Mouse (Mus musculus) liver, embryonic 14.5 days (tissue): Measurements from ENCODE around the gene Commd1. TPM values are rescaled to one million over a fixed set of nuclear protein-coding genes. Genes with fewer than 3 reads are reported as not detected.
A peak's percentile ranks its signal among the peaks of the same experiment; 100 is the strongest.

Experiments
- ATAC-seq: fragments of 200-750 bp; cut with Nextera tagmentation; 2 replicates; pipeline ENCODE4 v1.8.0; 2017; ENCODE audit warnings: moderate number of reproducible peaks, mild to moderate bottlenecking, moderate library complexity; ENCODE audit not compliant: insufficient read depth
- DNase-seq, 3 experiments: peaks; one replicate each; pipeline ENCODE4 v3.0.0-alpha.2; 2012 to 2013; ENCODE audit warnings: low read depth in 3 of 3, low spot score in 3 of 3
- H3K27ac ChIP-seq: fragments of 300-500 bp; sonication (generic); 2 replicates; pipeline ENCODE4 v1.5.1; 2014; ENCODE audit warnings: moderate library complexity, mild to moderate bottlenecking, control low read depth, inconsistent platforms
- H3K27me3 ChIP-seq: fragments of 300-500 bp; sonication (generic); 2 replicates; pipeline ENCODE4 v1.6.1; 2014; ENCODE audit warnings: mild to moderate bottlenecking, low read length, moderate library complexity; ENCODE audit not compliant: control insufficient read depth, insufficient read depth
- H3K36me3 ChIP-seq: fragments of 300-500 bp; sonication (generic); replicated peaks from 2 replicates; pipeline ENCODE4 v1.6.1; 2014; ENCODE audit warnings: low read depth; ENCODE audit not compliant: control insufficient read depth, insufficient read depth
- H3K4me1 ChIP-seq, 2 experiments: fragments of 200-500 bp in 1 of 2; fragments of 300-500 bp in 1 of 2; sonication (generic) in 1 of 2; replicated peaks; 2 replicates each; pipeline ENCODE4 v1.6.1; 2012 to 2014; ENCODE audit warnings: antibody characterized with exemption in 1 of 2, inconsistent platforms in 1 of 2, low read length in 1 of 2; ENCODE audit not compliant: control insufficient read depth in 2 of 2, insufficient read depth in 2 of 2
- H3K4me2 ChIP-seq: fragments of 300-500 bp; sonication (generic); 2 replicates; pipeline ENCODE4 v1.6.1; 2014; ENCODE audit warnings: low read depth, mild to moderate bottlenecking, control low read depth, moderate library complexity
- H3K4me3 ChIP-seq, 2 experiments: fragments of 200-500 bp in 1 of 2; fragments of 300-500 bp in 1 of 2; sonication (generic) in 1 of 2; 2 replicates each; pipeline ENCODE4 v1.5.1; 2012 to 2014; ENCODE audit warnings: low read depth in 2 of 2, low read length in 2 of 2, mild to moderate bottlenecking in 2 of 2, control low read depth in 1 of 2, inconsistent platforms in 1 of 2, moderate library complexity in 1 of 2; ENCODE audit not compliant: insufficient read depth in 1 of 2
- H3K9ac ChIP-seq: fragments of 300-500 bp; sonication (generic); replicated peaks from 2 replicates; pipeline ENCODE4 v1.6.1; 2014; ENCODE audit warnings: mild to moderate bottlenecking, control low read depth, moderate library complexity
- H3K9me3 ChIP-seq: fragments of 300-500 bp; sonication (generic); 2 replicates; pipeline ENCODE4 v1.6.1; 2016; ENCODE audit warnings: low read length, mixed read lengths; ENCODE audit not compliant: control insufficient read depth
- CTCF ChIP-seq: IDR thresholded peaks from 2 replicates; pipeline ENCODE4 v1.5.1; 2016; ENCODE audit warnings: antibody characterized with exemption, low read depth, control low read depth
- EP300 ChIP-seq: IDR thresholded peaks from 2 replicates; pipeline ENCODE4 v1.6.1; 2016; ENCODE audit warnings: antibody characterized with exemption, low read depth
- WGBS: fragments of 180-500 bp; shearing (Covaris S2); extraction: QIAGEN DNeasy Blood & Tissue Kit; methylation state at CpG from one replicate; pipeline ENCODE4 v1.1.7; 2014; ENCODE audit not compliant: insufficient replicate concordance; 5-methylcytosine and 5-hydroxymethylcytosine counted together
- polyA plus RNA-seq, 2 experiments: library from polyadenylated mRNA; depleted of rRNA in 1 of 2; stranded (reverse) in 1 of 2; unstranded in 1 of 2; fragments of >200 nt; fragmentation: Nextera tagmentation in 1 of 2; extraction: Ambion mirVana in 1 of 2; gene quantifications; 2 replicates each; pipeline versions ENCODE4 v1.2.1 to v1.2.3; 2012 to 2014

The Commd1 gene
- polyA plus RNA-seq, 2 experiments = 35.6 to 203 TPM

DNA sequence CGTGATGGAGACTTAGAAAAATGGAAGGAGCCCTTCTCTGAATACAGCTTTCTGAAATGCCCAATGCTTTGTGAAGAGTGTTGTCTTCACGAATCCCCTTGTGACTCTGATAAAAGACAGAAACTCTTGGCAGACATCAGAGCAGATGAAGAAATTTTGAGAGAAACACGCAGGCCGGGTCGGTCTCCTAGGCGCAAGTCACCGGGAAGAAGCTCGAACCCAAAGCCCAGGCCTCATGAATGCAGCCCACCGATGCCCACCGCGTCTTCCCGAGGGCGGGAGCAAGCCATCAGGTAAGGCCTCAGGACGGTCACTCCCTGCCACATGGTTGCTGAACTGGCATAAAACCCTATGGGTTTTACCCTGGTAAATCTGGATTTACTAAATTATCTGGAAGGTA is 38.7 kb upstream of the Commd1 start:
- Histone ChIP-seq H3K27ac (no peak overlapping the region), H3K36me3 (no peaks in the 10 kb centered on the region), H3K9me3 (no peaks in the 10 kb centered on the region), H3K27me3 (no peaks in the 10 kb centered on the region), H3K9ac (no peak overlapping the region), H3K4me3 (no peak overlapping the region), H3K4me1 (no peaks in the 10 kb centered on the region), H3K4me2 (no peak overlapping the region)
- no peak for TF ChIP-seq CTCF
- WGBS = 82% methylated on average over 14 of the region's 14 CpGs
- no peak for DNase-seq
- ATAC-seq = no peak

DNA sequence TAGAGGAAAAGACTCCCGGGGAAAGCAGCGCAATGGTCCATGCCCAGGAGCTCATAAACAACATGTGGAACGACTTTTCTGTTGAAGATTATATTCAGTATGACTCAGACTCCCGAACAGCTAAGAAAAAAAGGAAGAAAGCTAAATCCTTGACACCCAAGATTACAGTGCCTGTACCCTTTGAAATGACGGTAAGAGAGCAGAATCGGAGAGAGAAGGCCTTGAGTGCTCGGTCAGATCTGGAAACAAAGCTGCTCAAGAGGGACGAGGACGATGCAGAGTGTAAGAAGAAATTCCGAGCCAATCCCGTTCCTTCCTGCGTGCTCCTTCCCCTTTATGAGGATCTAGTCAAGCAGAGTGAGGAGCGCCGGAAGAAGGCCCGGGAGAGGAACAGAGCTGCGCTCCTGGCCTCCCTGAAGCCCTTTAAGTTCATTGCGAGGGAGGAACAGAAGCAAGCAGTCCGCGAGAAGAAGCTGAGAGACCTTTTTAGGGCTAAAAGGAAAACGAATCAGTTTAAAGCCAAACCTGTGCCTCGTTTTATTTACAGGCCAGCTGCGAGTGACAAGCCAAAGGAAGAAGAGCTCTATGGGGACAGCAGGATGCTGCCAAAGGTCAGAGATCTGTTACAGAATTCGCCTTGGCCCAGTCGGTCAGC is 38.1 kb upstream of the Commd1 start:
- DNase-seq (no peak), ATAC-seq (no peak)

GRCm38 (mm10) chr11:23017943-23018342 is 35.8 kb upstream of the Commd1 start:
- TF ChIP-seq EP300 (no peak), CTCF (no peak)
- DNase-seq = no peak
- H3K27ac ChIP-seq = no peak overlapping the region
- H3K4me1 ChIP-seq = no peaks in the 10 kb centered on the region
- no peak overlapping the region for H3K9ac ChIP-seq
- no peak for ATAC-seq
- 54% methylated on average over 4 of the region's 4 CpGs for WGBS
- no peaks in the 10 kb centered on the region for H3K36me3 ChIP-seq
- H3K27me3 ChIP-seq = no peaks in the 10 kb centered on the region
- H3K4me2 ChIP-seq = no peak overlapping the region
- no peaks in the 10 kb centered on the region for H3K9me3 ChIP-seq
- no peak overlapping the region for H3K4me3 ChIP-seq

More for the DNA sequence above, 38.1 kb upstream of the Commd1 start:
- H3K9ac ChIP-seq = no peak overlapping the region
- 70% methylated on average over 24 of the region's 24 CpGs for WGBS
- H3K27ac ChIP-seq = no peak overlapping the region
- no peaks in the 10 kb centered on the region for H3K9me3 ChIP-seq
- H3K4me1 ChIP-seq = no peaks in the 10 kb centered on the region
- H3K4me3 ChIP-seq = no peak overlapping the region
- H3K4me2 ChIP-seq = no peak overlapping the region
- H3K27me3 ChIP-seq = no peaks in the 10 kb centered on the region
- no peaks in the 10 kb centered on the region for H3K36me3 ChIP-seq
- TF ChIP-seq CTCF (no peak), EP300 (no peak)

- Histone ChIP-seq H3K27me3 (no peaks in the 10 kb centered on the region), H3K9ac (no peak overlapping the region), H3K36me3 (no peaks in the 10 kb centered on the region), H3K9me3 (no peaks in the 10 kb centered on the region), H3K27ac (no peak overlapping the region), H3K4me2 (no peak overlapping the region), H3K4me1 (no peaks in the 10 kb centered on the region), H3K4me3 (no peak overlapping the region)
- DNase-seq = no peak
- 75% methylated on average over 6 of the region's 6 CpGs for WGBS
- no peak for ATAC-seq
- TF ChIP-seq EP300 (no peak), CTCF (no peak)
These were observed 32.8 kb upstream of the Commd1 start for GRCm38 (mm10) chr11:23014996-23015395.

- Histone ChIP-seq H3K4me2 (no peak overlapping the region), H3K9ac (no peak overlapping the region), H3K27me3 (no peaks in the 10 kb centered on the region), H3K4me1 (no peaks in the 10 kb centered on the region), H3K36me3 (no peaks in the 10 kb centered on the region), H3K4me3 (no peak overlapping the region), H3K27ac (no peak overlapping the region), H3K9me3 (no peaks in the 10 kb centered on the region)
- DNase-seq (no peak), ATAC-seq (no peak)
- peak; percentile 77 for TF ChIP-seq CTCF
- TF ChIP-seq EP300 = no peak
- 77% methylated on average over 4 of the region's 4 CpGs for WGBS
These were observed 31.6 kb upstream of the Commd1 start for GRCm38 (mm10) chr11:23013580-23014294.
